Mouse (Mus musculus) liver, adult 2 months (tissue): Measurements from ENCODE around the gene Fryl. TPM values are rescaled to one million over a fixed set of nuclear protein-coding genes. Genes with fewer than 3 reads are reported as not detected.

ENCODE experiments used
- DNase-seq: peaks from one replicate; pipeline ENCODE4 v3.0.0-alpha.2; 2011; ENCODE audit warnings: low read depth, low spot score; ENCODE audit errors: extremely low read depth
- H3K27ac ChIP-seq: fragments of 200-500 bp; replicated peaks from 2 replicates; pipeline ENCODE4 v1.5.1; 2012; ENCODE audit warnings: low read depth, mild to moderate bottlenecking, control low read depth, inconsistent platforms, low read length; ENCODE audit not compliant: insufficient read depth
- H3K27me3 ChIP-seq: fragments of 200-500 bp; 2 replicates; pipeline ENCODE4 v1.6.1; 2012; ENCODE audit warnings: mild to moderate bottlenecking, moderate library complexity, low read length, inconsistent platforms; ENCODE audit not compliant: control insufficient read depth, insufficient read depth
- H3K36me3 ChIP-seq: fragments of 200-500 bp; 2 replicates; pipeline ENCODE4 v1.6.1; 2012; ENCODE audit warnings: low read length, inconsistent platforms; ENCODE audit not compliant: control insufficient read depth, insufficient read depth
- H3K4me1 ChIP-seq: fragments of 200-500 bp; 2 replicates; pipeline ENCODE4 v1.6.1; 2011; ENCODE audit warnings: low read length; ENCODE audit not compliant: control insufficient read depth, insufficient read depth
- H3K4me3 ChIP-seq: fragments of 200-500 bp; 2 replicates; pipeline ENCODE4 v1.5.1; 2011; ENCODE audit warnings: low read depth, mild to moderate bottlenecking, control low read depth, low read length, moderate library complexity; ENCODE audit not compliant: insufficient read depth
- H3K79me2 ChIP-seq: fragments of 200-500 bp; 2 replicates; pipeline ENCODE4 v1.6.1; 2012; ENCODE audit warnings: inconsistent platforms, mild to moderate bottlenecking, low read length, moderate library complexity; ENCODE audit not compliant: control insufficient read depth, insufficient read depth
- H3K9ac ChIP-seq: fragments of 200-500 bp; 2 replicates; pipeline ENCODE4 v1.6.1; 2012; ENCODE audit warnings: low read depth, mild to moderate bottlenecking, control low read depth, inconsistent platforms, low read length
- CTCF ChIP-seq: fragments of 200-500 bp; IDR thresholded peaks from 2 replicates; pipeline ENCODE4 v1.5.1; 2011; ENCODE audit warnings: low read depth, low read length, control low read depth
- POLR2A ChIP-seq: fragments of 200-500 bp; IDR thresholded peaks from 2 replicates; pipeline ENCODE4 v1.6.1; 2011; ENCODE audit warnings: low read length, control low read depth; ENCODE audit not compliant: insufficient read depth; ENCODE audit errors: extremely low read depth
- WGBS: fragments of 180-500 bp; shearing (Covaris S2); methylation state at CpG from one replicate; pipeline ENCODE4 v1.1.7; 2018; 5-methylcytosine and 5-hydroxymethylcytosine counted together
- polyA plus RNA-seq: library from polyadenylated mRNA; depleted of rRNA; stranded (reverse); fragments of >200 nt; gene quantifications from 2 replicates; pipeline ENCODE4 v1.2.3, GENCODE M21; 2012
- total RNA-seq: library from RNA; depleted of rRNA; stranded (reverse); fragments of >200 nt; gene quantifications from 2 replicates; pipeline ENCODE4 v1.2.3, GENCODE M21; 2014

Fryl gene
- total and polyA plus RNA-seq, 2 experiments = 9.5 to 18.7 TPM

DNA sequence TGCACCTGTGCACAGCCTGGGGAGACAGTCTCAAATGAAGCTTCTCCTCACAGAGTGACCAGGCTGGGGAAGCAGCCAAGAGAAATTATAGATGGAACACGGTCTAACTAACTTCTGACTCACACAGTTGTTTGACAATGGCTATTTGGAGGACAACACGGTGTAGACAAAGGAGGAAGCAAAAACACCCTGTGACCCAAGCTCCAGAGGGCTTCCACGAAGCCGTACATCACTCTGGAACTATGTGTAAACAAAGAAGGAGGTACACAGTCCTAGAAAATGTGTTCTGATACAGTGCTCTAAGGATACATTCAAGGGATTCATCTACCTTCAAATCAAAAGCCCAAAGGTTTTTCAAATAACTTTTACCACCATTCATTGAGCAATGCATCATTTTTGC, 71.0 kb downstream of the Fryl start:
- 49% methylated on average over 4 of the region's 4 CpGs for WGBS
- Histone ChIP-seq H3K9ac (no peak overlapping the region), H3K4me1 (no peaks in the 10 kb centered on the region), H3K27ac (no peak overlapping the region), H3K27me3 (no peaks in the 10 kb centered on the region), H3K36me3 (no peaks in the 10 kb centered on the region), H3K4me3 (no peak overlapping the region), H3K79me2 (no peaks in the 10 kb centered on the region; the same call in 1 of the 2 replicates)
- TF ChIP-seq POLR2A (no peak), CTCF (no peak)
- no peak for DNase-seq

DNA sequence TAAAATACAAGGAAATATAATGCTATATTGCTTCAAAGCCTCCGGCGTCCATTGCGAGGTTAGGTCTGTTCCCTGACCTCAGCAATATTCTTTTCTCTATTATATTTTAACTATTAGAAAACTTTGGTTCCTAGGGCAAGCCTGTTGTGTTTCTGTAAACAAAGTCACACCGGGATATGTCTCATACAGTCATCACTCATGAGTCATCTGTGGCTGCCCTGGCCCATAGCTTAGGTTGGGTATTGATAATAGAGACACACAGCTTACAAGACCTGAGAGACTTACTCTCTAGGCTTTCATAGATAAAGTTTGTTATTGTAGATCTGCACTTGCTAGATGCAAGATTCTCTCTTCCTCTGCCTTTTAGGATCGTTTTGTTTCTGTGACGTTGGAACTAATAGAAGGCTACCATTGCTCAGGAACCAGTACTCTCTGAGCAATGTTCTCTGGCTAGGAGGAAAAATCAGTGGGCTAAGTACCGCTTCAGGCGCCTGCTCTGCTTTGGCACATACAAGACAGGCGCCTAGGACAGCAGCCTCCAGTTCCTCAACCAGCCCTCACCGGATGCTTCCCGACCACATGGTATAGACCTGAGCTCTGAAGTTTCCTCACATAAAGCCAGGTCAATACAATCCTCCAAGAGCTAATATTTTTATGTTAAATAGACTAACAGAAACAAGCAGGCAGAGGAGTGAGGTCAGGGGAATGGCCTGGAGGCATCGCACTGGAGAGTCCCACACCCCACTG, 73.5 kb downstream of the Fryl start:
- no peaks in the 10 kb centered on the region for H3K36me3 ChIP-seq
- no peak for DNase-seq
- no peak overlapping the region for H3K27ac ChIP-seq
- H3K79me2 ChIP-seq = peaks cover 4% of the 10 kb centered on the region; the same call in 1 of the 2 replicates
- 87% methylated on average over 12 of the region's 12 CpGs for WGBS
- H3K27me3 ChIP-seq = no peaks in the 10 kb centered on the region
- no peaks in the 10 kb centered on the region for H3K4me1 ChIP-seq
- no peak overlapping the region for H3K9ac ChIP-seq
- H3K4me3 ChIP-seq = no peak overlapping the region
- no peak for TF ChIP-seq POLR2A
- no peak for TF ChIP-seq CTCF

DNA sequence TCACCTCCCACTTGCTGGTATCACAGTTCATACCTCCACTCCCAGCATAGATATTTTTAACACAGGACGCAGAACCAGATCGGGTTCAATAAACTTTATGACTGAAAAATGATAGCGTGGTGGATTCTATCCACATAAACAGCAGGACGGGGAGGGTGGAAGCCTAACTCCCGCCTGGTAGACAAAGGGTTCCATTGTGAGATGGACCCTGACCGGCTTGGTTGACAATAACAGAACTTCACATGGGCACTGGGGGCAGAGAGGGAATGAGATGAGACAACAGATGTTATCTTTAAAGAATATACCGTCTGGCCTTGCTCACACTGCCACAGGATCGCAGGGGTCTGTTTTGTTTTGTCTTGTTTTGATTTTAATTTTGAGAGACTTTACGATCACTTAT, 74.2 kb downstream of the Fryl start:
- Histone ChIP-seq H3K4me3 (no peak overlapping the region), H3K27ac (no peak overlapping the region)
- WGBS = 86% methylated on average over 9 of the region's 9 CpGs

DNA sequence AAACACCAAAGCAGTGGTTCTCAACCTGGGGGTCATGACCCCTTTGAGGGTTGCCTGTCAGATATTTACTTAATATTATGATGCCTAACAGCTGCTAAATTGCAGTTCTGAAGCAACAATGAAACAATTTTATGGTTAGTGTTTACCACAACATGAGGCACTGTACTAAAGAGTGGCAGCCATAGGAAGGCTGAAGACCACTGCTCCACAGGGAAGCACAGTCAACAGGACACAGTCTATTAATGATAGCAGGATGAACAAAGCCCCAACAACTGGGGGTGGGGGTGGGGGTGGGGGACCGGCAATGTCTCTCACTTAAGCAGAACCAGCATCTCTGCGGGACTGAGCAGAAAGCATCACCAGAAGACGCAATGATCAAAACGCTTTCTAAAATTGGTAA, 80.1 kb downstream of the Fryl start:
- Histone ChIP-seq H3K36me3 (no peaks in the 10 kb centered on the region), H3K4me3 (no peak overlapping the region), H3K4me1 (no peaks in the 10 kb centered on the region), H3K27ac (no peak overlapping the region), H3K9ac (no peak overlapping the region), H3K79me2 (peaks cover 16% of the 10 kb centered on the region; the same call in 1 of the 2 replicates), H3K27me3 (no peaks in the 10 kb centered on the region)
- no peak for TF ChIP-seq CTCF
- no peak for TF ChIP-seq POLR2A
- WGBS = 86% methylated on average over 4 of the region's 4 CpGs
- no peak for DNase-seq

More for the DNA sequence above, 74.2 kb downstream of the Fryl start:
- no peaks in the 10 kb centered on the region for H3K4me1 ChIP-seq
- no peaks in the 10 kb centered on the region for H3K36me3 ChIP-seq
- no peak for TF ChIP-seq CTCF
- TF ChIP-seq POLR2A = no peak
- H3K79me2 ChIP-seq = peaks cover 6% of the 10 kb centered on the region; the same call in 1 of the 2 replicates
- no peak overlapping the region for H3K9ac ChIP-seq
- no peaks in the 10 kb centered on the region for H3K27me3 ChIP-seq
- DNase-seq = no peak

DNA sequence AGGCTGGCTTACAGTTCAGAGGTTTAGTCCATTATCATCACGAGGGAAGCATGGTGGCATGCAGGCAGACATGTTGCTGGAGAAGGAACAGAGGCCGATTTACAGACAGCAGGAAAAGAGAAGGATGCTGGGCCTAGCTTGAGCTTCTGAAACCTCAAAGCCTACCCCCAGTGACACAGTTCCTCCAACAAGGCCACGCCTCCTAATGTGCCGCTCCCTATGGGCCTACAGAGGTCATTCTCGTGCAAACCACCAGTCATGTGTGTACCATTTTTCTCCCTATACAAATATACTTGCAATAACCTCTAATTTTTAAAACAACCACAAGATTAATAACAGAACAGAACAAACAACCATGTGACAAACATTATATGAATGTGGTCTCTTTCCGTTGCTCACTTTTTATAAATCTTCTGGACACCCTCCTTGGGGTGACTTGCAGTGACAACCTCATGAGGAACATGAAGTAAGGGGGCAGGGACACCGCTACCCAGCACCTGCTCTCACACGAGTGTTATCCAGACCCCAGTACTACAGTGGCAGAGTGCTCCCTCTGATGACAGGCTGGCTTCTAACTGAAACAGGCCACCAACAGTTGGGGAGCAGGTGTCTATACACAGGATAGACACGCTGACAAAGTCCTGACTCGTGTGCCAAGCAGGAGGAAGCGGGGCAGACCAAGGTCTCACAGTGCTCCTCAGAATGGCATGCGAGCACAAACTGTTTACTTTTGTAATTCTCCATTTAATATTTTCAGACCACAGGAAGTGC, 80.9 kb downstream of the Fryl start:
- Histone ChIP-seq H3K9ac (no peak overlapping the region), H3K79me2 (peaks cover 18% of the 10 kb centered on the region; the same call in 1 of the 2 replicates), H3K36me3 (no peaks in the 10 kb centered on the region), H3K27me3 (no peaks in the 10 kb centered on the region), H3K4me1 (no peaks in the 10 kb centered on the region), H3K27ac (no peak overlapping the region), H3K4me3 (no peak overlapping the region)
- TF ChIP-seq CTCF = no peak
- no peak for TF ChIP-seq POLR2A
- 92% methylated on average over 12 of the region's 12 CpGs for WGBS
- DNase-seq = no peak
